Mouse (Mus musculus): ENCODE data around the gene Rtkn. TPM values are rescaled to one million over a fixed set of nuclear protein-coding genes. Genes with fewer than 3 reads are reported as not detected.

Rtkn gene
- total and polyA plus RNA-seq, 2 experiments = 4.7 to 17.4 TPM

DNA sequence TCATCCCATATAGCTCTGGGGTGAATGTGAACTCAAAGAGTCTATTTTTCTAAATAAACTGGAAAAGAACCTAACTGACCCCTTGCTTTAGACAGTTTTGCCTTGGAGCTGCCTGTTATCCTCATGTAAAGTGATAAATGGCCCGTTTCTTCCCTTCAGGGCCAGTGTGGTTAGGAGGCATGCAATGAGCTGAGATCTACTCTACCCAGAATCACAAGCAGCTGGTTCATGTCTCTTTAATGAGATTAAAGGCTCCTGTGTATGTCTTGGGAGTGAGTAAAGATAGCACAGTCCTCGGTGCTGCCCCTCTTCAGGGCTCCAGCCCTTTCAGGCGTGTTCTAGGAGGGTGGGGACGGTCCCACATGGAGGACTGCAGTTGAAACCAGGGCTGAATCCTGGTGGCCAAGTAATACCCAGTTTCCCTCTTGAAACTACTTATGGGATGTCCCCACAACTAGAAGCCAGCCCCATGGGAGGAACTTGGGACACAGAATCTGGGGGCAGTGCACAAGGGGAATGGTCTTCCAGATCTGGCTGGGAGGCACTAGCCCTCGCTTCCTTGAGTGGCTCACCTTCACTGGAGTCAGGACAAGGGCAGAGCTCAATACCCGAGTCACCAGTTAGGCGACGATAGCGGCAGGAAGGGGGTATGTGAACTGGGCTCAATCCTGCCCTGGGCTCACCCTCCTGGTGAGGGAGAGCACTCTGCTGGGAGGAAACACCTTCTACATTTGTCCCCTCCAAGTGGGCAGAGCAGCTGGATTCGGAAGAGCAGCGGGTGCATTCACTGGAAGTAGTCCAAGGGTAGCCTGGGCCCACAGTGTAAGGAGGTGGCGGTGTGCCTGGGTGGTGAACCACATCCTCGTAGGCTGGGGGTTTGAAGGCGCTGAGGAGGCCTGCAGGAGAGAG, 16.2 kb upstream of the Rtkn start:
- TF ChIP-seq CTCF (IDR thresholded peaks at IDR 0.05; ENCODE audit: low read depth, low read length) = no peak
- no peak for TF ChIP-seq POLR2A (IDR thresholded peaks at IDR 0.05; ENCODE audit: extremely low read depth, insufficient read depth, low read length)
- H3K9ac ChIP-seq (ENCODE audit: low read depth, low read length) = no peak overlapping the region
- H3K4me3 ChIP-seq (ENCODE audit: insufficient read depth, low read depth, low read length) = no peak overlapping the region
- 87% methylated on average over 14 of the region's 14 CpGs for WGBS
- no peak for DNase-seq (ENCODE audit: extremely low read depth, low read depth, low spot score)
- H3K27me3 ChIP-seq (ENCODE audit: control insufficient read depth, insufficient read depth, low read length) = no peaks in the 10 kb centered on the region
- H3K4me1 ChIP-seq (ENCODE audit: control insufficient read depth, insufficient read depth, low read length) = peaks cover 18% of the 10 kb centered on the region
- peaks cover 4% of the 10 kb centered on the region; the same call in 1 of the 2 replicates for H3K79me2 ChIP-seq (ENCODE audit: control insufficient read depth, insufficient read depth, low read length)
- no peaks in the 10 kb centered on the region; the same call in 1 of the 2 replicates for H3K36me3 ChIP-seq (ENCODE audit: control insufficient read depth, insufficient read depth, low read length)
- H3K27ac ChIP-seq (replicated peaks; ENCODE audit: insufficient read depth, low read depth, low read length) = no peak overlapping the region

GRCm38 (mm10) chr6:83119734-83120051, 15.6 kb upstream of the Rtkn start:
- 23% methylated on average over 7 of the region's 7 CpGs for WGBS

DNA sequence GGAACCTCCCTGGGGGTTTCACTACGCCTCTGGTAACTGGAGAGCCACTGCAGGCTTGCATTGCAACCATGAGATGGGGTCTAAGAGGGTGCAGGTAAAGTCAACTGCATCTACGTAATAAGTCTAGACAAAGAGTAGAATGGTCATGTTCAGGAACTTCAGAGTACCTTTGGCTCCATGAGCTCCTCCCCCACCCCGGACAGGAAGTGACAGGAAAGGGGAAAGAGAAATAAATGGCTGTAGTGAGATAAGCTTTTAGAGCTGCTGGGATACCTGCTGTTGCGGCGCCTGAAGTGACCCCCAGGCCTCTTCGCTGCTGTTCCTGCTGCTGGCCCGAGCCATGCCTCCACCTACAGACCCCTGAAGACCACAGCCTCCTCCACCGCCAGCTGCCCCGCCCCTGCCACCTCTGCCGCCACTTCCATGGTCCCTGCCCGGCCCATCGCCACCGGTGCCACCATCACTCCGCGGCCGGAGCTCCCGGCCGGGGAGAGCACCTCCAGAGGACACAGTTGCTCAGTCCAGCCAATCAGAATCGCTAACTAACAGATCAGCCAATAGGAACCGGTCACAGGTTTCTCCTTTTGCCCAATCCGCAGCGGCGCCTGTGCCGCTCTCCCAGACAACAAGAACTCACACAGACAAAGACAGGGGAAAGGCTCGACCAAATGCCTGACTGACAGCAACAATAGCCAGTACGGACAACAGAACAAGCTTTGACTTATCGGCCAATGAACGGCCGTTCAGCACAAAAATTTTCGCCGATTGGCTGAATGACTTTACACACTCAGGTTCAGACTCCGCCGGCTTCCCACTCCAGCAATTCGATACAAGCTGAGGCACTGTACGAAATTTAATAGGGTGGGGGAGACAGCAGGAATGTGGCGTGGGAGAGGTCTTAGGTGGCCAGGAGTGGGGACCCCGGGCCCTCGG, 14.1 kb upstream of the Rtkn start, which contains the start of gene Wbp1:
Gene Wbp1 (minus strand): TSS at position 630 of the 933 bp plus-strand sequence.
- Histone ChIP-seq H3K9ac (ENCODE audit: low read depth, low read length) (peak within 1 kb of the TSS; percentile 82), H3K79me2 (ENCODE audit: control insufficient read depth, insufficient read depth, low read length) (no peaks in the 10 kb centered on the region), H3K27me3 (ENCODE audit: control insufficient read depth, insufficient read depth, low read length) (no peaks in the 10 kb centered on the region), H3K36me3 (ENCODE audit: control insufficient read depth, insufficient read depth, low read length) (no peaks in the 10 kb centered on the region; the same call in 1 of the 2 replicates), H3K4me1 (ENCODE audit: control insufficient read depth, insufficient read depth, low read length) (peaks cover 18% of the 10 kb centered on the region), H3K4me3 (ENCODE audit: insufficient read depth, low read depth, low read length) (peak within 1 kb of the TSS; percentile 75), H3K27ac (replicated peaks; ENCODE audit: insufficient read depth, low read depth, low read length) (peak within 1 kb of the TSS; percentile 62)
- DNase-seq (ENCODE audit: extremely low read depth, low read depth, low spot score) = peak; percentile 99
- WGBS = under 1% methylated on average over 38 of the region's 38 CpGs
- TF ChIP-seq POLR2A (IDR thresholded peaks at IDR 0.05; ENCODE audit: extremely low read depth, insufficient read depth, low read length) = peak; percentile 71
- TF ChIP-seq CTCF (IDR thresholded peaks at IDR 0.05; ENCODE audit: low read depth, low read length) = no peak

More at GRCm38 (mm10) chr6:83119734-83120051, 15.6 kb upstream of the Rtkn start:
- Histone ChIP-seq H3K4me1 (ENCODE audit: control insufficient read depth, insufficient read depth, low read length) (peaks cover 14% of the 10 kb centered on the region), H3K36me3 (ENCODE audit: control insufficient read depth, insufficient read depth, low read length) (no peaks in the 10 kb centered on the region; the same call in 1 of the 2 replicates), H3K27me3 (ENCODE audit: control insufficient read depth, insufficient read depth, low read length) (no peaks in the 10 kb centered on the region), H3K27ac (replicated peaks; ENCODE audit: insufficient read depth, low read depth, low read length) (no peak overlapping the region), H3K79me2 (ENCODE audit: control insufficient read depth, insufficient read depth, low read length) (peaks cover 4% of the 10 kb centered on the region; the same call in 1 of the 2 replicates), H3K4me3 (ENCODE audit: insufficient read depth, low read depth, low read length) (no peak overlapping the region), H3K9ac (ENCODE audit: low read depth, low read length) (no peak overlapping the region)
- DNase-seq (ENCODE audit: extremely low read depth, low read depth, low spot score) = no peak
- TF ChIP-seq CTCF (IDR thresholded peaks at IDR 0.05; ENCODE audit: low read depth, low read length) (no peak), POLR2A (IDR thresholded peaks at IDR 0.05; ENCODE audit: extremely low read depth, insufficient read depth, low read length) (no peak)

DNA sequence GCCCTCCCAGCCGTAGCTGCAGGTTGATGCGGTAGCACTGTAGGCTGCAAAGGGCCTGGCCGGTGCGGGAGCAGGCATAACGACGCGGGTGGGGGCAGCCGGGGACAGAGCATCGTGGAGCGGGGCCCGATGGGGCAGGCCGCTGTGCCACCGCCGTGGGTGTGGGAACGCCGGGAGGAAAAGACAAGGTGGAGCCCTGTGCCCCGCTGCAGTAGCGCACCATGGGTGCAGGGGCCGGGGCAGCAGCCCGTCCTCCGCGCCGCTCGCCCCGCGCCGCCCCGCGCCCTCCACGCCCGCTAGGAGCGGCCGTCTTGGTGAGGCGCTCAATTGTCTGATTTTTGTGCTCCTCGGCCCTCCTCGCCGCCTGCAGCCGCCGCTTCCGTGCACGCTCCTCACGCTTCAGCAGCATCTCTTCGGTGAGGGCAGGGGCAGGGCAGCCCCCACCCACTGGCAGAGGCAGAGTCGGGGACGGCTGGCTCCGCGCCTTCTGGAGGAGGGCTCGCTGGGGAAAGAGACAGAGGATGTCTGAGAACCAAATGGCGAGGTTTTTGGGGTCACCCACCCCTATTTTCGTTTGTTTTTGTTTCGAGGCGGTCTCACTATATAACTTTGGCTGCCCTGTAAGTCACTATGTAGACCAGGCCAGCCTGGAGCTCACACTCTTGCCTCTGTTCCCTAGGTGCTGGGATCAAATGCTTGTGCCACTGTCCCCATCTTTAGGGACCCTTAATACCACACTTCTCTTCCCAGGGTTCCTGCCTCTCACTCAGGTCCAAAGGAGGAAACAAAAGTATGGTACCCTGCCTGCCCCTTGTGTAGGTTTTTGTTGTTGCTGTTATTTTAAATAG, 13.2 kb upstream of the Rtkn start:
- Histone ChIP-seq H3K36me3 (ENCODE audit: control insufficient read depth, insufficient read depth, low read length) (no peaks in the 10 kb centered on the region; the same call in 1 of the 2 replicates), H3K79me2 (ENCODE audit: control insufficient read depth, insufficient read depth, low read length) (no peaks in the 10 kb centered on the region), H3K4me1 (ENCODE audit: control insufficient read depth, insufficient read depth, low read length) (peaks cover 14% of the 10 kb centered on the region), H3K27ac (replicated peaks; ENCODE audit: insufficient read depth, low read depth, low read length) (peak overlapping the region; percentile 43), H3K27me3 (ENCODE audit: control insufficient read depth, insufficient read depth, low read length) (no peaks in the 10 kb centered on the region), H3K9ac (ENCODE audit: low read depth, low read length) (peak overlapping the region; percentile 73), H3K4me3 (ENCODE audit: insufficient read depth, low read depth, low read length) (peak overlapping the region; percentile 58)
- no peak for DNase-seq (ENCODE audit: extremely low read depth, low read depth, low spot score)
- 17% methylated on average over 52 of the region's 52 CpGs for WGBS
- TF ChIP-seq POLR2A (IDR thresholded peaks at IDR 0.05; ENCODE audit: extremely low read depth, insufficient read depth, low read length) = no peak
- TF ChIP-seq CTCF (IDR thresholded peaks at IDR 0.05; ENCODE audit: low read depth, low read length) = no peak

DNA sequence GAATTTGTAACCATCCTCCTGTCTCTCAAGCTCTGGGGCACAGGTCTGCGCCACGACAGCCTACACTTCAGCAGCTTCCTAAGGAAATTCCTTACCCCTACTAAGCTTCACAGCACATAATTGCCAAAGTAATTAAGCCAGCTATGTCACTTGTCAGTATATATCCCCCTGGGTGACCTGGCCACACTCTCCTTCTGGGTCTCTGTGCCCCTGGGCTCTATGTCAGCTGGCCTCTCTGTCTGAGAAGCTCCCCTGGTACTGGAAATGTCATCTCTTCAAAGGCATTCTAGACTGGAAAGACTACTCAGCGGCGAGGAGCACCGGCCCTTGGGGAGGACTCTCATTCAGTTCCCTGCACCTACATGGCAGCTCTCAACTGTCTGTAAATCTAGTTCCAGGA, 12.3 kb upstream of the Rtkn start:
- H3K27ac ChIP-seq (replicated peaks; ENCODE audit: insufficient read depth, low read depth, low read length) = no peak overlapping the region
- no peak for DNase-seq (ENCODE audit: extremely low read depth, low read depth, low spot score)
- peaks cover 14% of the 10 kb centered on the region for H3K4me1 ChIP-seq (ENCODE audit: control insufficient read depth, insufficient read depth, low read length)
- H3K36me3 ChIP-seq (ENCODE audit: control insufficient read depth, insufficient read depth, low read length) = no peaks in the 10 kb centered on the region; the same call in 1 of the 2 replicates
- H3K79me2 ChIP-seq (ENCODE audit: control insufficient read depth, insufficient read depth, low read length) = no peaks in the 10 kb centered on the region
- WGBS = 94% methylated on average over 5 of the region's 5 CpGs
- no peaks in the 10 kb centered on the region for H3K27me3 ChIP-seq (ENCODE audit: control insufficient read depth, insufficient read depth, low read length)
- TF ChIP-seq CTCF (IDR thresholded peaks at IDR 0.05; ENCODE audit: low read depth, low read length) (no peak), POLR2A (IDR thresholded peaks at IDR 0.05; ENCODE audit: extremely low read depth, insufficient read depth, low read length) (no peak)
- H3K9ac ChIP-seq (ENCODE audit: low read depth, low read length) = no peak overlapping the region
- H3K4me3 ChIP-seq (ENCODE audit: insufficient read depth, low read depth, low read length) = no peak overlapping the region

Data from liver, adult 2 months (tissue).